Mouse (Mus musculus) R1 (cell line): ENCODE results near the gene Pkd2l1.

Experiments used
- DNase-seq: peaks from one replicate; pipeline ENCODE4 v3.0.0-alpha.2; 2018; ENCODE audit warnings: low read depth, low spot score

Gene Pkd2l1

GRCm38 (mm10) chr19:44106831-44107660 is 85.2 kb downstream of the Pkd2l1 start, which contains the start of gene Chuk:
Chuk (minus strand) TSS chr19:44107480.
- DNase-seq = peak; percentile 92

GRCm38 (mm10) chr19:44104393-44104792 is 87.8 kb downstream of the Pkd2l1 start:
- DNase-seq = no peak

- DNase-seq = no peak
Measured at GRCm38 (mm10) chr19:44103001-44103400, 89.2 kb downstream of the Pkd2l1 start.

GRCm38 (mm10) chr19:44100840-44101239 is 91.4 kb downstream of the Pkd2l1 start:
- no peak for DNase-seq
